Mouse (Mus musculus) kidney, adult 2 months (tissue): ENCODE data around the gene Tigd4. TPM values are rescaled to one million over a fixed set of nuclear protein-coding genes. Genes with fewer than 3 reads are reported as not detected.
A peak's percentile ranks its signal among the peaks of the same experiment; 100 is the strongest.

ENCODE experiments used
- DNase-seq: peaks from one replicate; pipeline ENCODE4 v3.0.0; 2021
- H3K27ac ChIP-seq: fragments of 200-500 bp; 2 replicates; pipeline ENCODE4 v1.5.1; 2012; ENCODE audit warnings: low read depth, low read length, control low read depth, inconsistent platforms; ENCODE audit not compliant: insufficient read depth
- H3K27me3 ChIP-seq: fragments of 200-500 bp; replicated peaks from 2 replicates; pipeline ENCODE4 v1.6.1; 2012; ENCODE audit warnings: mild to moderate bottlenecking, moderate library complexity, low read length, inconsistent platforms; ENCODE audit not compliant: control insufficient read depth, insufficient read depth
- H3K36me3 ChIP-seq: fragments of 200-500 bp; 2 replicates; pipeline ENCODE4 v1.6.1; 2012; ENCODE audit warnings: mild to moderate bottlenecking, moderate library complexity, low read length, inconsistent platforms; ENCODE audit not compliant: control insufficient read depth, insufficient read depth
- H3K4me1 ChIP-seq: fragments of 200-500 bp; 2 replicates; pipeline ENCODE4 v1.6.1; 2011; ENCODE audit warnings: low read length; ENCODE audit not compliant: control insufficient read depth, insufficient read depth
- H3K4me3 ChIP-seq: fragments of 200-500 bp; 2 replicates; pipeline ENCODE4 v1.5.1; 2011; ENCODE audit warnings: mild to moderate bottlenecking, low read depth, low read length, control low read depth; ENCODE audit not compliant: insufficient read depth
- CTCF ChIP-seq: fragments of 200-500 bp; conservative IDR thresholded peaks from 2 replicates; pipeline ENCODE4 v1.5.1; 2011; ENCODE audit warnings: low read depth, mild to moderate bottlenecking, control low read depth, low read length, moderate library complexity, mixed read lengths; ENCODE audit not compliant: insufficient read depth, insufficient read length
- POLR2A ChIP-seq: fragments of 200-500 bp; IDR thresholded peaks from one replicate; pipeline ENCODE4 v1.6.1; 2011; ENCODE audit warnings: low read depth, low read length, control low read depth
- WGBS: fragments of 180-500 bp; shearing (Covaris S2); methylation state at CpG from one replicate; pipeline ENCODE4 v1.1.7; 2018; 5-methylcytosine and 5-hydroxymethylcytosine counted together
- polyA plus RNA-seq: library from polyadenylated mRNA; depleted of rRNA; stranded (reverse); fragments of >200 nt; gene quantifications from 2 replicates; pipeline ENCODE4 v1.2.3, GENCODE M21; 2012; rRNA removed

Tigd4 gene
- polyA plus RNA-seq, 1 experiment: not detected

GRCm38 (mm10) chr3:84645156-84646006, 52.0 kb downstream of the Tigd4 start:
- Histone ChIP-seq H3K4me3 (no peak overlapping the region), H3K36me3 (no peaks in the 10 kb centered on the region), H3K27ac (no peak overlapping the region), H3K27me3 (no peaks in the 10 kb centered on the region), H3K4me1 (peaks cover 2% of the 10 kb centered on the region; the same call in 1 of the 2 replicates)
- 82% methylated on average over 9 of the region's 9 CpGs for WGBS
- TF ChIP-seq POLR2A (no peak), CTCF (no peak)
- no peak for DNase-seq

- WGBS: 90% methylated on average over 3 of the region's 3 CpGs
- H3K36me3 ChIP-seq: no peaks in the 10 kb centered on the region
- no peak overlapping the region for H3K27ac ChIP-seq
- H3K27me3 ChIP-seq: no peaks in the 10 kb centered on the region
- no peak for DNase-seq
- 0 out of 2 replicates have a peak, but pooled peaks cover under 1% of the 10 kb centered on the region for H3K4me1 ChIP-seq
- no peak overlapping the region for H3K4me3 ChIP-seq
- TF ChIP-seq POLR2A (no peak), CTCF (no peak)
These were observed 52.6 kb downstream of the Tigd4 start for GRCm38 (mm10) chr3:84646007-84646290.

- no peak for TF ChIP-seq CTCF
- no peak for TF ChIP-seq POLR2A
- Histone ChIP-seq H3K27ac (no peak overlapping the region), H3K36me3 (no peaks in the 10 kb centered on the region), H3K4me3 (no peak overlapping the region), H3K4me1 (no peaks in the 10 kb centered on the region), H3K27me3 (no peaks in the 10 kb centered on the region)
- DNase-seq: peak; percentile 57
- whole genome bisulfite sequencing: 59% methylated on average over 8 of the region's 8 CpGs
These were observed 53.0 kb downstream of the Tigd4 start for GRCm38 (mm10) chr3:84646331-84646845.

Other genes with a start within 250 kb of the Tigd4 start
- 0.58 and 0.80 TPM in 2 replicates for gene Fhdc1, start 113.1 kb upstream of the Tigd4 start, polyA plus RNA-seq
- 11.8 and 14.3 TPM in 2 replicates for gene Arfip1, start 10.9 kb upstream of the Tigd4 start, polyA plus RNA-seq
- gene Tmem154, start 72.6 kb downstream of the Tigd4 start, polyA plus RNA-seq: 0.42 and 0.88 TPM in 2 replicates
- gene Fbxw7, start 221.7 kb downstream of the Tigd4 start, polyA plus RNA-seq: 3.3 and 4.1 TPM in 2 replicates